Mouse (Mus musculus) G1E-ER4 (cell line): ENCODE results near the gene Sufu. TPM values are rescaled to one million over a fixed set of nuclear protein-coding genes. Genes with fewer than 3 reads are reported as not detected.

Source experiments
- GATA1 ChIP-seq: IDR thresholded peaks from one replicate; pipeline ENCODE4 v1.8.0; 2012; ENCODE audit warnings: low read length, inconsistent platforms
- polyA plus RNA-seq: library from polyadenylated mRNA; stranded (reverse); fragments of >175 nt; gene quantifications from 2 replicates; pipeline ENCODE4 v1.2.3, GENCODE M21; 2012

Sufu gene
- polyA plus RNA-seq, 1 experiment = 43.8 TPM

GRCm38 (mm10) chr19:46482896-46483516 is 86.3 kb downstream of the Sufu start:
- no peak for TF ChIP-seq GATA1

GRCm38 (mm10) chr19:46483701-46484328 is 87.1 kb downstream of the Sufu start:
- no peak for TF ChIP-seq GATA1

- no peak for TF ChIP-seq GATA1
Observed at GRCm38 (mm10) chr19:46484518-46484917, 87.8 kb downstream of the Sufu start.

GRCm38 (mm10) chr19:46485847-46486246 is 89.2 kb downstream of the Sufu start:
- TF ChIP-seq GATA1 = no peak

- no peak for TF ChIP-seq GATA1
Observed at GRCm38 (mm10) chr19:46486709-46487108, 90.0 kb downstream of the Sufu start.

- no peak for TF ChIP-seq GATA1
Observed at GRCm38 (mm10) chr19:46489448-46489847, 92.8 kb downstream of the Sufu start.

GRCm38 (mm10) chr19:46490634-46491033 is 93.9 kb downstream of the Sufu start:
- TF ChIP-seq GATA1 = no peak

- no peak for TF ChIP-seq GATA1
Observed at GRCm38 (mm10) chr19:46495136-46495535, 98.4 kb downstream of the Sufu start.

- TF ChIP-seq GATA1 = no peak
Observed at GRCm38 (mm10) chr19:46497230-46497629, 100.5 kb downstream of the Sufu start.

GRCm38 (mm10) chr19:46499539-46499835 is 102.8 kb downstream of the Sufu start:
- no peak for TF ChIP-seq GATA1

- TF ChIP-seq GATA1 = no peak
Observed at GRCm38 (mm10) chr19:46499836-46500580, 103.3 kb downstream of the Sufu start.

GRCm38 (mm10) chr19:46500581-46501341 is 104.1 kb downstream of the Sufu start:
- no peak for TF ChIP-seq GATA1

- TF ChIP-seq GATA1 = no peak
Observed at GRCm38 (mm10) chr19:46501401-46502068, 104.8 kb downstream of the Sufu start, which contains the start of gene Trim8. Gene Trim8 (plus strand): TSS chr19:46501702.

GRCm38 (mm10) chr19:46502069-46502455 is 105.4 kb downstream of the Sufu start:
- no peak for TF ChIP-seq GATA1

- no peak for TF ChIP-seq GATA1
Observed at GRCm38 (mm10) chr19:46502471-46503166, 105.9 kb downstream of the Sufu start.
